Mouse (Mus musculus): ENCODE data around the gene Yipf1. TPM values are rescaled to one million over a fixed set of nuclear protein-coding genes. Genes with fewer than 3 reads are reported as not detected.

The Yipf1 gene
- 20.8 TPM for polyA plus RNA-seq (2015; fragmentation: Illumina TruSeq; extraction: RNeasy Lipid Tissue Mini Kit (QIAGEN cat#74804); ENCODE audit: insufficient read depth, low read depth, low replicate concordance)

GRCm38 (mm10) chr4:107313690-107314478 is at the start of gene Yipf1:
Yipf1 (plus strand) TSS chr4:107314363.

DNA sequence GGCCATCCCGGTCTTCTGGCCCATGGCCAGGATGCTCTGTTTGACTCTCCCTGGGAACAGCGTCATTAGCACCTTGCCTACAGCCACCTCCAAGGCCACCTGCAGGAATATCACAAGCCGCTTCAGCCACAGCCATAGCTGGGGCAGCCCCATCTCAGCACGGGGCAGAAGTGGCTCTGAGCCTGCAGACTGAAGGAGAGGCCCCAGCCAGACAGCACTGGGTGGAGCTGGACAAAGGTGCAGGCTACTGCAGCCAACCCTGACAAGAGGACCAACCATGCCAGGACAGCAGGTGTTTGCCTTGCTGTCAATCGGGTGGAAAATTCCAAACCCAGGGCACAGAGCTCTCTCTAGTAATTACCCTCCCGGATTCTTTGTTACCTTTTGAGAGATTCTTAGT is 7.2 kb upstream of the Yipf1 start, which contains the start of gene Dio1:
Dio1 (minus strand) TSS at position 204 of the 400 bp plus-strand sequence.

DNA sequence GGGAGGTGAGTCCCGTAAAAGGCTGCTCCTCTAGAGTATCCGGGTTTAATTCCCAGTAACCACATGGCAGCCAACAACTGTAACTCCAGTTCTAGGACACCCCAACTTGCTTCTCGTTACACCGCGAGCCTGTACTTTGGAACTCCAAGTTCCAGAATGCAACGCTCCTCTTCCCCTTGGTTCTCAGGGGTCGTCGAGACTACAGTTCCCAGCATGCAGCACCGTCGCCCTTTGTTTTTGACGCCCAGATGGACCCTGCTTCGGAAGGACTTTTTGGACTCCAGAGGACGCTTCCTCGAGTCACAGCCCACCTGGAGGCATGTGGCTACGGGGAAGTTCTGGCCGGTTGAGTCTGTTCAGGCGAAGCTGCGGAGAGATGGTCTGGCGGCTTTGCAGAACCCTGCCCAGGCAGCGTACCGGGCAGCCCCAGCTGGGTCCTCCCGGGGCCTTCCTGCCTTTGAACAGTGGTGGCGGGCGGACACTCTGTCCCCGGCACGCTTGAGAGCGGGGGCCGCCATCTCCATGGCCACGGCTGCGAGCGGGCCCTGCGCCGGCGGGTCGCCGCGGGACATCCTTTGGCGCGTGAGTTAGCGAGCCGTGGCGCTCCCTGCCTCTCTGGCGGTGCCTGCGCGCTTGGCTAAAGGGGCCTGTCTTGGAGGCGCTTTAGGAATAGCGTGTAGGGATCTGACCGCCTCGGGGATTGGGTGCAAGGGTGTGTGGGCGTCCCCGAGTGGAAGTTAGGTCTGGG is 53.6 kb downstream of the Yipf1 start, which contains the start of gene Ndc1:
Ndc1 (plus strand) TSS at position 218 of the 748 bp plus-strand sequence.

Other genes starting within 250 kb of the Yipf1 start
- gene Mrpl37, start 247.5 kb upstream of the Yipf1 start, polyA plus RNA-seq (2015; fragmentation: Illumina TruSeq; extraction: RNeasy Lipid Tissue Mini Kit (QIAGEN cat#74804); ENCODE audit: insufficient read depth, low read depth, low replicate concordance) = 26.9 TPM
- gene Cyb5rl, start 247.4 kb upstream of the Yipf1 start, polyA plus RNA-seq (2015; fragmentation: Illumina TruSeq; extraction: RNeasy Lipid Tissue Mini Kit (QIAGEN cat#74804); ENCODE audit: insufficient read depth, low read depth, low replicate concordance) = 5.2 TPM
- gene Cdcp2, start 217.5 kb upstream of the Yipf1 start, polyA plus RNA-seq (2015; fragmentation: Illumina TruSeq; extraction: RNeasy Lipid Tissue Mini Kit (QIAGEN cat#74804); ENCODE audit: insufficient read depth, low read depth, low replicate concordance) = not detected
- 85.4 TPM for gene Tmem59, start 136.0 kb upstream of the Yipf1 start, polyA plus RNA-seq (2015; fragmentation: Illumina TruSeq; extraction: RNeasy Lipid Tissue Mini Kit (QIAGEN cat#74804); ENCODE audit: insufficient read depth, low read depth, low replicate concordance)
- gene Tceanc2, start 135.2 kb upstream of the Yipf1 start, polyA plus RNA-seq (2015; fragmentation: Illumina TruSeq; extraction: RNeasy Lipid Tissue Mini Kit (QIAGEN cat#74804); ENCODE audit: insufficient read depth, low read depth, low replicate concordance) = 3.5 TPM
- gene Ldlrad1, start 105.2 kb upstream of the Yipf1 start, polyA plus RNA-seq (2015; fragmentation: Illumina TruSeq; extraction: RNeasy Lipid Tissue Mini Kit (QIAGEN cat#74804); ENCODE audit: insufficient read depth, low read depth, low replicate concordance) = not detected
- gene Lrrc42, start 60.8 kb upstream of the Yipf1 start, polyA plus RNA-seq (2015; fragmentation: Illumina TruSeq; extraction: RNeasy Lipid Tissue Mini Kit (QIAGEN cat#74804); ENCODE audit: insufficient read depth, low read depth, low replicate concordance) = 9.3 TPM
- 1.7 TPM for gene Hspb11, start 60.8 kb upstream of the Yipf1 start, polyA plus RNA-seq (2015; fragmentation: Illumina TruSeq; extraction: RNeasy Lipid Tissue Mini Kit (QIAGEN cat#74804); ENCODE audit: insufficient read depth, low read depth, low replicate concordance)
- 2.3 TPM for gene Dio1, start 7.2 kb upstream of the Yipf1 start, polyA plus RNA-seq (2015; fragmentation: Illumina TruSeq; extraction: RNeasy Lipid Tissue Mini Kit (QIAGEN cat#74804); ENCODE audit: insufficient read depth, low read depth, low replicate concordance)
- 0.85 TPM for gene Ndc1, start 53.4 kb downstream of the Yipf1 start, polyA plus RNA-seq (2015; fragmentation: Illumina TruSeq; extraction: RNeasy Lipid Tissue Mini Kit (QIAGEN cat#74804); ENCODE audit: insufficient read depth, low read depth, low replicate concordance)
- not detected for gene Glis1, start 120.2 kb downstream of the Yipf1 start, polyA plus RNA-seq (2015; fragmentation: Illumina TruSeq; extraction: RNeasy Lipid Tissue Mini Kit (QIAGEN cat#74804); ENCODE audit: insufficient read depth, low read depth, low replicate concordance)